Mouse (Mus musculus): ENCODE measurements around the gene Il17rc. TPM values are rescaled to one million over a fixed set of nuclear protein-coding genes. Genes with fewer than 3 reads are reported as not detected.

The Il17rc gene
- total RNA-seq, 2 experiments from 2014 or later, result 4.6 to 5.7 TPM

- DNase-seq (ENCODE audit: low spot score in 2 of 2), result no peak
- intact Hi-C loops (cut with DNase I), result no loop called here
Observed at GRCm38 (mm10) chr6:113444207-113444965, 26.8 kb upstream of the Il17rc start.

GRCm38 (mm10) chr6:113447639-113448038 is 23.6 kb upstream of the Il17rc start:
- no peak for DNase-seq (ENCODE audit: low spot score in 2 of 2)
- intact Hi-C loops (cut with DNase I), result no loop called here

GRCm38 (mm10) chr6:113451839-113452238 is 19.4 kb upstream of the Il17rc start:
- DNase-seq (ENCODE audit: low spot score in 2 of 2), result no peak
- intact Hi-C loops (cut with DNase I), result loop anchor here (5.0 kb wide), 1 partner anchor 80 kb away; the partner anchor contains the start of genes Emc3 and Fancd2

GRCm38 (mm10) chr6:113455007-113455406 is 16.2 kb upstream of the Il17rc start:
- intact Hi-C loops (cut with DNase I), result no loop called here

GRCm38 (mm10) chr6:113457952-113458534 is 13.2 kb upstream of the Il17rc start, which contains the start of gene Il17re:
Gene Il17re, plus strand, starts transcription at chr6:113458484.
- intact Hi-C loops (cut with DNase I), result no loop called here
- no peak for DNase-seq (ENCODE audit: low spot score in 2 of 2)

More at GRCm38 (mm10) chr6:113455007-113455406, 16.2 kb upstream of the Il17rc start:
- no peak for DNase-seq (ENCODE audit: low spot score in 2 of 2)

- no peak for DNase-seq (ENCODE audit: low spot score in 2 of 2)
- intact Hi-C loops (cut with DNase I), result no loop called here
Observed at GRCm38 (mm10) chr6:113458635-113459034, 12.6 kb upstream of the Il17rc start.

- intact Hi-C loops (cut with DNase I), result no loop called here
- DNase-seq (ENCODE audit: low spot score in 2 of 2), result no peak
Observed at GRCm38 (mm10) chr6:113464040-113464439, 7.2 kb upstream of the Il17rc start.

GRCm38 (mm10) chr6:113465602-113466001 is 5.6 kb upstream of the Il17rc start:
- intact Hi-C loops (cut with DNase I), result no loop called here
- no peak for DNase-seq (ENCODE audit: low spot score in 2 of 2)

- intact Hi-C loops (cut with DNase I), result no loop called here
- no peak for DNase-seq (ENCODE audit: low spot score in 2 of 2)
Observed at GRCm38 (mm10) chr6:113468512-113468911, 2.7 kb upstream of the Il17rc start.

GRCm38 (mm10) chr6:113469021-113469420 is 2.2 kb upstream of the Il17rc start:
- peak; percentile 45 to 55 for DNase-seq (ENCODE audit: low spot score in 2 of 2)
- intact Hi-C loops (cut with DNase I), result loop anchor here (1.0 kb wide), 1 partner anchor 27 kb away; the partner anchor contains the start of gene Jagn1

- intact Hi-C loops (cut with DNase I), result loop anchor here (1.0 kb wide), 1 partner anchor 27 kb away; the partner anchor contains the start of gene Jagn1
- DNase-seq (ENCODE audit: low spot score in 2 of 2), result peak; percentile 63 to 76
Observed at GRCm38 (mm10) chr6:113469432-113469831, 1.8 kb upstream of the Il17rc start.

- intact Hi-C loops (cut with DNase I), result no loop called here
- no peak for DNase-seq (ENCODE audit: low spot score in 2 of 2)
Observed at GRCm38 (mm10) chr6:113472061-113472460, 834 bp downstream of the Il17rc start.

- no peak for DNase-seq (ENCODE audit: low spot score in 2 of 2)
- intact Hi-C loops (cut with DNase I), result no loop called here
Observed at GRCm38 (mm10) chr6:113473246-113473645, 2.0 kb downstream of the Il17rc start.

GRCm38 (mm10) chr6:113473715-113474114 is 2.5 kb downstream of the Il17rc start:
- intact Hi-C loops (cut with DNase I), result no loop called here
- no peak for DNase-seq (ENCODE audit: low spot score in 2 of 2)

- DNase-seq (ENCODE audit: low spot score in 2 of 2), result no peak
- intact Hi-C loops (cut with DNase I), result no loop called here
Observed at GRCm38 (mm10) chr6:113477353-113477752, 6.1 kb downstream of the Il17rc start.

GRCm38 (mm10) chr6:113478906-113479305 is 7.7 kb downstream of the Il17rc start:
- intact Hi-C loops (cut with DNase I), result no loop called here
- DNase-seq (ENCODE audit: low spot score in 2 of 2), result no peak

- DNase-seq (ENCODE audit: low spot score in 2 of 2), result no peak
- intact Hi-C loops (cut with DNase I), result no loop called here
Observed at GRCm38 (mm10) chr6:113480555-113481373, 9.5 kb downstream of the Il17rc start.

- peak; percentile 41 to 54 for DNase-seq (ENCODE audit: low spot score in 2 of 2)
- intact Hi-C loops (cut with DNase I), result no loop called here
Observed at GRCm38 (mm10) chr6:113482477-113483099, 11.4 kb downstream of the Il17rc start.

- DNase-seq (ENCODE audit: low spot score in 2 of 2), result peak; percentile 94 to 97
- intact Hi-C loops (cut with DNase I), result no loop called here
Observed at GRCm38 (mm10) chr6:113483100-113483615, 11.9 kb downstream of the Il17rc start, which contains the start of gene Creld1. Gene Creld1, plus strand, starts transcription at chr6:113483297.

All from left cerebral cortex, postnatal 25 days (tissue).